21 mouse cellular contexts compared by ENCODE assay signal in the genomic region with DNA sequence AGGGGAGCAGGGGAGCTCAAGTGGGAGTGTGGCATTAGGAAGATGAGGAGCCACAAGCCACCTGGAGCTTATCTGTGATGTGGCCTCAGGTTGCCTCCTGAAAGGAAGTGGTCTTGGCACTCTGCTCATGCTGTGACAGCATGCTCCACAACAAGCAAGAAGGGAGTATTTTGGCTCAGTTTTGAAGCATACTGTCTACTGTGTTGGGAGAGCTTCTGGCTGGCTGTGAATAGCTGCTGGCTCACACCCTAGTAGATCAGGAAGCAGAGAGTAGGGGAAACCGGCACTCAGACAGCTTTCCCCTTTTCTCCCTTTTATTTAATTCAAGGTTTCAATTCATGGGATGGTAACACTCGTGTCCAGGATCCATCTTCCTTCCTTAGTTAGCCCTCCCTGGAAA. TPM values are rescaled to one million over a fixed set of nuclear protein-coding genes. Genes with fewer than 3 reads are reported as not detected.
DNase-seq lines count a peak whose midpoint lies in the region; ATAC-seq and TF ChIP-seq lines count a peak whose summit lies in the region.
"Had no signal": no experiment of that assay in that cellular context is flagged by ENCODE, and none has a peak within 500 bp of the region (broad histone marks: within the 10 kb centered on the region; RNA-seq: fewer than 3 reads in every experiment).

No protein-coding gene starts in this region.

- intact Hi-C loops in left cerebral cortex, postnatal 25 days (cut with DNase I), result no loop called here
- intact Hi-C loops in left cerebral cortex, adult 2 months (cut with DNase I), result no loop called here

- peak; percentile 31; the same call in 1 of the 2 replicates for ATAC-seq in frontal cortex, adult (ENCODE audit: low TSS enrichment)
- ATAC-seq: forebrain, embryonic 14.5 days; intestine, embryonic 15.5 days had no signal

- no peak overlapping the region for H3K4me3 ChIP-seq in left cerebral cortex, adult 2 months
- H3K4me3 ChIP-seq: embryonic facial prominence, embryonic 10.5 days; heart, embryonic 10.5 days; intestine, embryonic 15.5 days had no signal

- H3K27ac ChIP-seq in left cerebral cortex, adult 2 months, result no peak overlapping the region
- H3K27ac ChIP-seq: embryonic facial prominence, embryonic 10.5 days; heart, embryonic 10.5 days; hindbrain, embryonic 14.5 days; intestine, embryonic 15.5 days had no signal

- DNase-seq in frontal cortex, postnatal 25 days (ENCODE audit: low spot score in 2 of 2), result no peak
- peak; percentile 2 to 43 for DNase-seq in left cerebral cortex, postnatal 25 days (ENCODE audit: low spot score in 2 of 2)
- no peak for DNase-seq in left cerebral cortex, adult 2 months (ENCODE audit: extremely low spot score in 1 of 2, low spot score in 2 of 2)
- DNase-seq in brain, adult 2 months (ENCODE audit: low read depth, low spot score), result peak; percentile 14
- DNase-seq in frontal cortex, postnatal 14 days (ENCODE audit: low spot score in 2 of 2), result peak; percentile 4 to 6
- no peak for DNase-seq in urinary bladder, postnatal 25 days (ENCODE audit: low spot score)
- DNase-seq: adrenal gland, adult 2 months; adrenal gland, postnatal 25 days; cerebellum, adult 11-12 months; cerebellum, adult 9-10 months; gastrocnemius, postnatal 36 days; heart, adult 18-20 months; heart, postnatal 10 days had no signal

- no peak for TF ChIP-seq CTCF in left cerebral cortex, adult 2 months (IDR thresholded peaks at IDR 0.05)

RNA-seq across cellular contexts. Expression of a gene that starts 29.5 kb away (rescaled TPM):
- total RNA-seq in left cerebral cortex, postnatal 25 days (2021), result 1 to 10 TPM; 8.1 to 8.7 TPM
- total RNA-seq in left cerebral cortex, adult 2 months (2021), result 1 to 10 TPM; 7.6 to 9.2 TPM
- total RNA-seq: gastrocnemius, adult 8-10 months; hematopoietic stem cell, adult 5-6 weeks had no signal

Comparison
In these comparisons a context has a peak if more than half of its experiments do, and no peak if none do; other contexts are left out.
1. DNase-seq: peak in left cerebral cortex, postnatal 25 days (2 of 2), brain, adult 2 months (single experiment) and frontal cortex, postnatal 14 days (2 of 2); none in frontal cortex, postnatal 25 days (0 of 2), left cerebral cortex, adult 2 months (0 of 2) and urinary bladder, postnatal 25 days (single experiment).